Mouse (Mus musculus): Measurements from ENCODE around the gene Hist2h2ab.
"Not testable (repeated sequence)": the region's sequence is repeated elsewhere in the genome, so short reads cannot be mapped to it uniquely, and the experiment has no call there.

DNA sequence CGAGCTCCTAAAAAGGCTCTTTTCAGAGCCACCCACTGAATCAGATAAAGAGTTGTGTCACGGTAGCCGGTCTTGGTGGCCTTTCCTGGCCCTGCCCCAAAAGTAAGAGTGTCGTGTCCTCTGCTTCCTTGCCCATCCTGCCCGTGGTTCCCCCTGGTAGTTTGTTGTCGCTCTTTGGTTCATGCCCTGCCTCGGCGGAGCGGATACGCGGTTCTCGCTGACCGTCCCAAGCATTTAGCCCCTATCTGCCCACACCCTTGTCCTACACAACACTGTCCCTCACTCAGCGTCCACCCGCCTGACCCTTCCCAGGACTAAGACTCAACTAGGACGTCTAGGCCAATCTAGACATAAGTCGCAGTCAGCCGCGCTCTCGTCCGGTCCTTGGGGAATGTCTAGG is 26.4 kb downstream of the Hist2h2ab start:
- TF ChIP-seq POLR2A (IDR thresholded peaks at IDR 0.05; ENCODE audit: low read depth, low read length) = peak; percentile 54
- not testable (repeated sequence) for TF ChIP-seq CTCF (conservative IDR thresholded peaks at IDR 0.05 in 1 of 2, IDR thresholded peaks at IDR 0.05 in 1 of 2; ENCODE audit: low read depth in 2 of 2, low read length in 2 of 2); KAT2A (IDR thresholded peaks at IDR 0.05; ENCODE audit: insufficient replicate concordance, low read length); EP300 (IDR thresholded peaks at IDR 0.05; ENCODE audit: low read length); ELF1 (IDR thresholded peaks at IDR 0.05; ENCODE audit: low read depth, low read length); TBP (conservative IDR thresholded peaks at IDR 0.05; ENCODE audit: low read depth, low read length); MYC (IDR thresholded peaks at IDR 0.05; ENCODE audit: low read depth, low read length)
- 0 out of 2 replicates have a peak, but pooled peaks have one; percentile 34 for TF ChIP-seq ZMIZ1 (IDR thresholded peaks at IDR 0.05; ENCODE audit: low read depth, low read length)

Data from CH12.LX (cell line).